Mouse (Mus musculus) cerebral cortex, adult 2 months (tissue): Measurements from ENCODE around the gene Pbx3.

Experiments
- WGBS: fragments of 180-500 bp; shearing (Covaris S2); methylation state at CpG from one replicate; pipeline ENCODE4 v1.1.7; 2018; 5-methylcytosine and 5-hydroxymethylcytosine counted together

Gene Pbx3

DNA sequence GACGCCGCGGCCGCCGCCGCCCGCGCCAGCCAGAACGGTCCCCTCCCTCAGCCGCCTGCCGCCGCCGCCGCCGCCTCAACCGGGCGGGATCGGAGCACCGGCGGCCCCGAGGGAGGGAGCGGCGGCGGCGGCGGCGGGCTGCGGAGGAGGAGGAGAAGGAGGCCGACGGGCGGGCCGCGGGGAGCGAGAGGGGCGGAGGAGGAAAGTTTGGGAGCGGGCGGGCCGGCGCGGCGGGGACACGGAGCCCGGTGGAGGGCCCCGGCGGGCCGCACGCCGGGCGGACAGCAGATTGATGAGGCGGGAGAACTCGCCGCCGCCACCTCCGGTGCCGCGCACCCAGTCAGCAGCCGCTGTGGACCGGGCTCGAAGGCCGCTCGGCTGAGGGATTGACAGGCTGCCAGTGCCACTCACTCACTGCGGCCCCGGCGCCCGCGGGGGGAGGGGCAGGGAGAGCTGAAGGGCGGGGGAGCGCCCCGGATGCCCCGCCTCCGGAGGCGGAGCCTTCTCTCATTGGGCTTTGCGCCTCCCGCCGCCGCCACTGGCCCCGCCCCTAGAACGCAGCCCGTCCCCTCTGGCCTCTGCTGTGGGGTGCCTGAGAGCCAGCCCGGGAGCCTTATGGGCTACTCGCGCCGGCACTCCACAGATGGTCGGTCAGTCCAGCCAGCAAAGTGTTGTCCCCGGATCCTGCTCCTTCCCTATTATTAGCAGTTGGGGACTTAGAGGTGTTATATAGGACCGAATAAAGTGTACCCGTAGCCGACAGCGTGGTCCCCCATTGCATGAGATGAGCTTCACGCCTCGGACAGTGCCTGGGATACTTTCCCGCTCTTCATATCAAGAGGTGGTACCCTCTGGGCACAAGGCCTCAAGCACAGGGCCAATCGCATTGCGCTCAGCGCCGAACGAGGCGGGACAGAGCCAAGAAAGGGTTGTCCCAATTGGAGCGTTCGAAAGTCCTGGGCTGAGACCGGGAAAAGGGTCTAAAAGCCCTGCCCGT lies at the start of gene Pbx3:
Gene Pbx3 (minus strand): TSS at position 838 of the 997 bp plus-strand sequence.
- 1% methylated on average over 92 of the region's 102 CpGs for WGBS

DNA sequence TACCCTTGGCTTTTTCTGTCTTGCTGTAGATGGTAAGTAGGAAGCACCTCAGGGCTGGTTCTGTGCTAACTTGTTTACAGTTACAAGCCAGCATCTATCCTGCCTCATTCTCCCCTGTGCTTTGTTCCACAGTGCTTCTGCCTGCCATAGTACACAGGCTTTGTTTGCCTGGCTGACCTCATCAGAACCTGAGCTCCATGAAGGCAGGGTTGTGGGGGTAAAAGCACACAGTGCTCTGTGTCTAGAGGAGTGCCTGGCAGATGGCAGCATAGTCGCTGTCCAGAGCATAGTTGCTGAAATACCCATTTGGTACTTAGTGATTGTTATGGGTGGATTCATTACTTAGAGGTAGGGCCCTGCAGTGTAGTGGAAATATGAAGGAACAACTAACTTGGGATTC lies 47.3 kb upstream of the Pbx3 start:
- 59% methylated on average over 1 of the region's 1 CpGs for WGBS

DNA sequence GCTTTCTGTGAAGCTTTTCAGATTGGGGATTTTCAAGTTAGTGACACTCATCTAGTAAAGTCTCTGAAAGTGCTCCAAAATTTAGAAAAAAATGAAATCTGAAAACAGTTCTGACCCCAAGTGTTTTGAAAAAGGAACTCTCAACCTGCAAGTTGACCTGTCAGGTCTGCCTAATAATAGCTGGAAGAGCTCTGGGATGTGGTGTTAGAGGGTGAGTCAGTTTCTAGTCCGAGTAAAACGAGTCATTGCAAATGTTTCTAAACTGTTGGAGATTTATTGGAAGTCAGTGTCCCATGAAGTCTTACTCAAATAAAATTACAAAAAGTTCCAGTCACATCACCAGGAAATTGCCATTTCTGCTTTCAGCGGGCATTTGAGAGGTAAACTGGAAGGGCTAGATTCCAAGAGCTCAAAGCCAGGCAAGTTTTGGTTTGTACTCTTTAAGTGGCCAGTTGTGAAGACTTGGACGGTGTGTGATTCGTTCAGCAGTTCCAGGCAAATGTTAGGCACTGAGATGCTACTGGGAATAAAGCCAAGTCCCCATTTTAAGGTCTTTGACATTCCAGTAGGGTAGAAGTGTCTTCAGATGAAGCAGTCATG lies 36.9 kb upstream of the Pbx3 start:
- WGBS = 57% methylated on average over 5 of the region's 5 CpGs

DNA sequence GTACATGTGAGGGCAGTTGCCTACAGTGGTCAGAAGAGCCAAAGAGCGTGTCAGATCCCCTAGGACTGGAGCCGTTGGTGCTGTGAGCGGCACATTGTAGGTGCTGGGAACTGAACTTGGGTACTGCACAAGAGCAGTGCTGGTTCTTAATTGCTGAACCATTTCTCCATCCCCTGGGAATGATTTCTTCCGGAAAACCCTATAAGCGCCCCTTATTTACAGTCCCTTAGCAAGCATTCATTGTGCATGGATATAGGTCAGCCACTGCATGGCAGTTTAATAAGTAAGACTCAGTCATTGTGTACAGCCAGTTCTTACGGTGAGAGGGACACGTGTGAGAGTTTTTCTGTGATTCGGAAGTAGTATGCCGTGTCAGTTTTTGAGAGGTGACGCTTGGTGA lies 35.4 kb upstream of the Pbx3 start:
- WGBS = 75% methylated on average over 10 of the region's 10 CpGs

DNA sequence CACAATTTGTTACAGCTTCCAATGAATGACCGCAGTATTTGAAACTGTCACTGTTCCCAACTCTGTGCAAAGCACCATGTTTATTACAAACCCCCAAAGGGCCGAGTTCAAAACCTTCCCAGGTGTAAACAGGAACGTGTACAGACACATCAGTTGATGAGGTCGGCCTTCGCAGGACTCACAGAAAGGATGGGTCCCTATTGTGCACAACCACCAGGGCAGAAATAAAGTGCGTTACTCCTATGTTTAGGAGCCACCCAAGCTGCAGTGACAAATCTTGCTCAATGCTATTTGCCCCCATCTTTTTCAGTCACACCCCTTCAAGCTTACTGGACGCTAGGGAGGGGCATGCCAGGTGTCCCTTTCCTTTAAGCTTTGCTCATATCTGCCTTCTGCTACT lies 34.7 kb upstream of the Pbx3 start:
- 28% methylated on average over 7 of the region's 7 CpGs for WGBS

DNA sequence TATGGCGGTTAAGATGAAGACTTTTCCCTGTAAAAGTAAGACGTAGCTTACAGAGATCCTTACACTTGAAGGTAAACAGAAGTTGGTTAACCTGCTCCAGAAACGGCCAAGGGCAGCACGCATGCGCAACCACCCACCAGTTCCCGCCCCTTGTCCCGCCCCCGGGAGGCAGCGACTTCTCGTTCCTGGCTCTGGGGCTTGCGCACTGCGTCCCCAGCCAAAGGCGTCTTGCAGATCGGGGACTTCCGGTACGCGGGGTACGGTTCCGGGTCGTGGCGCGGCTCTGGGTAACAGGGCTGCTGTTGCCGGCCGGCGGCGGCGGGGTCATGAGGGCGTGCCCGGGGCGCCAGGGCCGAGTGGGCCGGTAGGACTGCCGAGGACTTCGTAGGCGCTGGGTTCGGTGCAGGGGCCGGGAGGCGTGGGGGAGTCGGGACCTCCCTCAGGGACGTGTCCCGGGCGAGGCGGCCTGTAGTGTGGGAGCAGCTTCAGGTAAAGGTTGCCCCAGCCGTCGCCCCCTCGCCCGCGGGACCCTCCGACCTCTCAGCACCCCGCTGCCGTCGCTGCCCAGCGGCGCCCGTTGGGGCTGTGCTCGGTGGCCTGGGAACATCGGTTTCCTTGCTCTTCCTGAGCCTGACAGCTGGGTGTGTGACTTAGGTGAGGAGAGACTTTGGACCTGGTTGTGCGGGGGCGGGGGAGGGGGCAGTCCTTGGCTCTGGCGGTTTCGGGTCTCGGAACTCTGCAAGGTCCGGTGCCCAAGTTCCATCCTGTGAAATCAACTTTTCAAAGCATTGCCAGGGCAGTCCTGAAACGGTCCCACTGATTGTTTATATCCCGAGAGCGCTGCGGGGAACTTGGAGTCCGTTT lies 33.9 kb upstream of the Pbx3 start, which contains the start of gene Mapkap1:
Gene Mapkap1 (plus strand): TSS at position 171 of the 864 bp plus-strand sequence.
- under 1% methylated on average over 68 of the region's 68 CpGs for WGBS

DNA sequence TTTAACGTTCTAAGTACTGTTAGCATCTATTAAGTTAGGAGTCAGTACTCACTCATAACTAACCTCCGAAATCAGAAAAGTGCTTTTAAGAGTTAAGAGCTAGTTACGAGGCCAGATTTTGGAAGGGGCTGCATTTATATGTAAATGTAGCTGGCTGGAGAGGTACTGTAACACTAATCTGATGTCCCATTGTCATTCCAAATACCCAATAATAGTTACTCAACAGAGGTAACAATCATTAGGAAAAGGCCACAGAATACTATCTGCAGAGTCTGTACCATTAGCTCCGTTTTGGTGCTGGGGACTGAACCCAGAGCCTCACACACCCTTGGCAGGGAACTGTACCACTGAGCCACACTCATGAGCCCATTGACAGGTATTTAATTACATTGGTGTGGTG lies 26.6 kb upstream of the Pbx3 start:
- 62% methylated on average over 4 of the region's 4 CpGs for WGBS

DNA sequence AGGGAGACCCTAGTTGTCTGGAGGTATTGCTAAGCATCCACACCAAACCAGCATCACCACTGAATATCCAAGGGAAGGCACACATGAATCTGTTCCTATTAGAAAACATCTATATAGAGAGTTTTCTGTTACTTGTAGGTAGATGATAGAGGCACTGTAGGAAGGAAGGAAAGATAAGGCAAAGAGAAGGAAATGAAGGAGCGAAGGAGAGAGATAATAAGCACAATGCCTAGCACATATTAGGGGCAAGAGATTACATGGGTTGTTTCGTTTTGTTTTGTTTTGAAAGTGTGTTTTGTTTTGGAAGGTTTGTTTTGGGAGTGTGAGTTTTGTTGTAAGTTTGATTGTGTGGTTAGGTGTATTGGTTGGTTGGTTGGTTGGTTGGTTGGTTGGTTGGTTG lies 6.0 kb upstream of the Pbx3 start:
- WGBS = 99% methylated on average over 2 of the region's 2 CpGs

DNA sequence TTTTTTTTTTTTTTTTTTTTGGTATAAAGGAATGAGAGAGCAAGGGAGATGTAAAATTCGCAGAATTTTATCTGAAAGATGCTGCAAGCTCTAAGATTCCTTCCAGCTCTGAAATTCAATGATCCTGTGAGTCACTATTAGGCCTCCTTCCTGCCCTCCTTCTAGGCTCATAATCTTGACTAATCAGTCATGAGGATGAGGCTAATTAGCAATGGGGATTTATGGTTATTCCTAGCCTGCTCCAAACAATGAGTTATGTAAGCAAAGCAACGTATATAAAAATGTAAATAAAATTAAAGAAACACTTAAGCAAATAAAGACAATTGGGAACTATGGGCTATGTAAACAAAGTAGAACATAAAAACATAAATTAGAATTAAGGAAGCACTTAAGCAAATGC lies 1.4 kb upstream of the Pbx3 start:
- 78% methylated on average over 2 of the region's 2 CpGs for WGBS

DNA sequence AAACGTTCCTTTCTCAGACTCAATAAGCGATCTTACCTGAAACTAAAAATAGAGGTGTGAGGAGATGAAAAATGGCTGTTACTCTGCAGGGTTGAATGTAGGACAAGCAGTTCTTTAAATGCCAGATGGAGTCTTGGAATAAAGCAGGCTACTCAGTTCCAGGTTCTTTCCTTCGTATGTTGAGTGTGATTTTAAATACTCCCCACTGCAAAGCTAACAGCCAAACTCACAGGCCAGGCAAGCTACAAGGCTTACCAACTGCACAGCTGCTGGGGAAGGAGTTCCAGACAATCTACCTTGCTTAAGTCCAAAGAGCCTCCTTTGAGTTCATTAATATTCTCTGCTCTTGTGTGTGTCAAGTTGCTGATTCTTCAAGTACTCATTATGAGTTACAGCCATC lies 944 bp upstream of the Pbx3 start:
- 38% methylated on average over 3 of the region's 3 CpGs for WGBS

DNA sequence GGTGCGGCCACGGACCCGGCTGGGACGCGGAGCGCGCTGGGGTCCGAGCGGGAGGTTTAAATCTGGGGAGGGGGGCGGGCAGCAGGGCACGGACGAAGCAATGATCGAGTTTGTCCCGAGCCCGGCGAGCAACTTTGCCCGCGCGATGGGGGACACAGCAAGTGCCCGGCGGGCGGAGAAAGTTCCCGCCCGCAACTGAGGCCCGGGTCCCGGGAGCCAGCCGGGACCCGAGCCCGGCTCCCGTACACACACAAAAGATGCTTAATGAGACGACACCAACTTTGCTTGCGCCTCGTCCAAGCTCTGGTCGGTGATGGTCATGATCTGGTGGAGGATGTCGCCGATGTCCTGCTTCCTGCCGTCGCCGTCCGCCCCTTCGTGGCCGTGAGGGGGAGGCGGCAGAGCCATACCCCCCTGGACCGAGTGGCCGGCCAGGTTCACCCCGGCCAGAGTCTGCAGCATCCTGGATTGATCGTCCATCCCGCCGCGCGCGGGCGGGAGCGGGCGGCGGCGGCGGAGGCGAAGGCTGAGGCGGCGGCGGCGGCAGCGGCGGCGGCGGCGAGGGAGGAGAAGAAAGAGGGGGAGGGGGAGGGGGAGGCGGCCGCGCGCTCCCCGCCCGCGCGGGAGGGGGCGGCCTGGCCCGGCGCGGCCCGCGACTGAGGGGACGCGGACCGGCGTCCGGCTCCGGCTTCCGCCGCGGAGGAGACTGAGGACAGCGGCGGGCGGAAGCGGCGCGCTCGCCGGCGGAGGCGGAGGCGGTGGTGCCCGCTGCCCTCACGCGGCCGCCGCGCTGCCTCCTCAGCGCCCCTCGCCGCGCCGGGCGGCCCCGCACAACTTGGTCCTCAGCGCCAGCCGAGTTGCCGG lies 1.3 kb downstream of the Pbx3 start:
- WGBS = under 1% methylated on average over 99 of the region's 118 CpGs

DNA sequence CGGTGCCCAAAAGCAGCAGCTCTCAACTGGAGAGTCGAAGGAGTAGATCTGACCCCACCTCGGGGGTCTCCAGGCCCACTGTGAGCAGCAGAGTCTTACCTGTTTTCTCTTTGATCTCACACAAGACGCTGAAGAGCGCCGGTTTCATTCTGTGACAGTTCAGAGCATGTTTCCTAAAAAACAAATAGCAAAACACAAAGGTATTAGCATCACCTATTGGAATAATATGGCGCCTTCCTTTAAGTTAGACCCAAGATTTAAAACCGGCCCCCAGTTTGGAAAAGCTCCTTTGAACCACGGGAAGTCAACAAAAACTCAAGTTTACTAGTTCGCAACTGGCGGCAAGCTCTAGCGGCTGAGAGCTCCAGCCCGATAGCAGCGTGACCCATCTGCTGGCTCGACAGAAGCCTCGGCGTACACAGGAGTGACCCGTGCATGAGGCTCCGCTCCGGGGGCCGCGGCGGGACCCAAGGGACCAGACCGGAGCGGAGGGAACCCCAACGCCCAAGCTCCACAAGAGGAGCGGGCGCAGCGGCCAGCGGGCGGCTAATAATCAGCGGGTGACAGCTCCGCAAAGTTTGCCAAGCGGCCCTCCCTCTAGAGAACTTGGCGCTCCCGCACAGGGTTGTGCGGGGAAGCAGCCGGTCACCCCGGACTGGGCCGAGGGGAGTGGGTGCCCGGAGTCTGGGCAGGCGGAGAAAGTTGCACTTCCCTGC lies 2.1 kb downstream of the Pbx3 start:
- WGBS = 5% methylated on average over 42 of the region's 42 CpGs

DNA sequence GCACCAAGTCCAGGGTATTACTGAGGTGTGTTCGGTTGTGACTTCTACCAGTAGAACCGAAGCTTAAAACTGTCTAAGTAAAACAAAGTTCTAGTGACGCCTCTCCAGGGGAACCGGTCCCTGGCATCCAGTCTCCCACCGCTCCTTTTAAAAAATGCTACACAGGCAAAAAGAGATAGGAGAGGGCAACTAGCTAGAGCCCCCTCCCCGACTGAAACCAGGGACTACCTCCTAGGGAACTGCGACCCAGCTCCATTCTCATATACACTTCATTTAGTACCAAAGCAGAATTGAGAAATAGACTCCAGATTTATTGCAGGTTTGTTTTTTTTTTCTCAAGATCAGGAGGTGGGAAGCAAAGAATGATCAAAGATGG lies 2.6 kb downstream of the Pbx3 start:
- 52% methylated on average over 7 of the region's 7 CpGs for WGBS

DNA sequence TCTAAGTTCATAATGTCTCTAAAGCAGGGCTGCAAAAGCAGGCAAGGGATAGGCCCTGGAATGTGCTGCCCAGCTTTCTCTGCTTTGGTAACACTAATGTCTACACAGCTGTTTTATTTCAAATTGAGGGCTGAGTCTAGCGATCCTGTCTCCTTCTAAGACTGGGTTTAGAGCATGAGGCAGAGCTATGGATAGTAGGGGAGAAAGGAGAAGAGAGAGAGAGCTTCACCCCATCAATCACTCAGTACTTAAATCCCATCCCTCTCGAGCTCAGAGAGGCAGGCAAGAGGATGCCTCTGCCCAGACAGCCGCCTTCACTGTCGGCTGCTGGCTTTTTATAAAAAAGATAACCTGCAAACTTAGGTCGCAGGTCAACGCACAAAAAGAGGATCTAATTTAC lies 4.5 kb downstream of the Pbx3 start:
- WGBS = 84% methylated on average over 6 of the region's 6 CpGs

DNA sequence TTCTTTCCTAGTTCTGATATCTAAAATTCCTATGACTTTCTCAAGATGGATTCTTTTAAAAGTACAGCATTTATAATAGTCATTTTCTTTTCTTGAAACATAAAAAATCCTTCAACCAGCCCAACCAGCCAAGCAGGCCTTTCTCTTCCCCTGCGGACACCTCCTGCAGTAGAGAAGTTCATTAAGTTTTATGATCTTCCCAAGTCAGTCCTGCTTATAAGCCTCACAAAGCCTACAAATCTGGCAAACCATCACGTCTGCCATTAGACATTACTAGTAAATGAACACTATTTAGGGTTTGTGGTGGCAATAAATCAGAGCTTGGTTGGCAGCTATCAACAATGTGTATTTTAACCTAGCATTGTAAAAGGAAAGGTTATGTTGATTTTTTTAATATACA lies 5.9 kb downstream of the Pbx3 start:
- 91% methylated on average over 2 of the region's 2 CpGs for WGBS

DNA sequence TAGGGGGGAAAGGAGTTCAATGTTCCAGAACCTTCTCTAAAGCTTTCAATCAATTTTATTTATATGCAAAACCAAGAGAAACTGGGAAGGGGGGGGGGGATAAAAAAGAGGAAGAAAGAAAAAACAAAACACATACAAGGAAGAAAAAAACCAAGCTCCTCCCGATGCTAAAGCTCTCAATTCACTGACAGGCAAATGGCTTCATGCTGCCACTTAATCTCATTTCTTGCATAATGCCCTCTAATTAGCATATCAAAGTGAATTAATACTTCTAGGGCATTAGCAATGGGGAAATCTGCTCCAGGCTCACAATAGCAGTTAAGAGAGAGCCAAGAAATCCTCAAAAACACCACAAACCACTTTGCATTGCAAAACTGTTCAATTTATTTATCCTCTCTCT lies 9.3 kb downstream of the Pbx3 start:
- 39% methylated on average over 1 of the region's 1 CpGs for WGBS

DNA sequence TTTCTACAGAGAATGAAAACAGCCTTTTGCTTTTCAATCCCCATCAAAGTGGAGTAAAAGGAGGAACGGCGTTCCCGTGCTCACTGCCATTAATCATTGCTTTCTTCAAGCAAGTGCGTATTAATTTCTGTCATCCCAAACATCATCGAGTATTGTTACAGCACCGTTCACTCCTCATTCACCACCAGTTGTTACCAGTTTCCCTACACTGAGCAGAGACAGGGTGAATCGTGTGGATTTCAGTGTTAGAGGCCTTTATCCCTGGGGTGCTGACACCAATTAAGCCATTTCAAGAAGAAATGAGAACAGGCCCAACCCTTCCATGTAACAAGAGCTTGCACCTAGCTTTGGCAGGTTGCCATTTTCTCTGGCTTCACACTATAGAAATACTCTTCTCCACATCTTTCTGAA lies 17.1 kb downstream of the Pbx3 start:
- whole genome bisulfite sequencing = 81% methylated on average over 7 of the region's 7 CpGs

DNA sequence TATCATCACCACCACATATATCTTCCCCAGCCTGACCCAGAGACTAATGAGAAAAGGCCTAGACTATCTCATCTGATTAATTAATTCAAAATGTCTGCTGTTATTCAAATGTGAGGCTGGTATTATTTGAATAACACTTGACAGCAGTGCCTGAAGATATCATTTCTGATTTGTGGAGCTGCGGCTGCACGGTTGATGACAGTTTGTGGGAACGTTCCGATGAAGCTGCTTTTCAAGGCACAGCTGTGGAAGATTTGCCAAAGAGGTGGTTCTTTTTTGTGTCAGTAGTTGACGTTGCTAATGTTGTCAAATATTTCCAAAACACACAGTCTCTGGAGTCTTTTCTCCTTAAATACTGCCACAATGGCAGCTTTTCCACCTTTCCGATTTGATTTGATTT lies 25.8 kb downstream of the Pbx3 start:
- 83% methylated on average over 6 of the region's 6 CpGs for WGBS

DNA sequence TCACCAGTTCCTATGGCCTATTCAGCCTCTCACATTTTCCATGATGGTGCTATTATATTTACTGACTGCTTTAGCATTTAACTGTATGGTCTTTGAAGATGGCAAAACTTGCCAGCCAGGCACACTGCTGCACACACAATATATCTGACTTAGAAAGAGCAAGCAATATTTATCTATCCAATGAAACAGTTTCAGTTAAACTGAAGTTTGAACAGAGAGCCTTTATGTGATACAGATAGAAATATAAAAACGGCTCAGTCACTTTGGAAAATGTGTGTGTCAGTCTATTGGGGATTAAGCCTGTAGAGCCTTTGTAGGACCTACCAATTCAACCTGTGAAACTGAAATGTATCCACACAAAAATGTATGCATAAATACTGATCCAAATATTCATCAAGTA lies 74.3 kb downstream of the Pbx3 start:
- 79% methylated on average over 1 of the region's 1 CpGs for WGBS

DNA sequence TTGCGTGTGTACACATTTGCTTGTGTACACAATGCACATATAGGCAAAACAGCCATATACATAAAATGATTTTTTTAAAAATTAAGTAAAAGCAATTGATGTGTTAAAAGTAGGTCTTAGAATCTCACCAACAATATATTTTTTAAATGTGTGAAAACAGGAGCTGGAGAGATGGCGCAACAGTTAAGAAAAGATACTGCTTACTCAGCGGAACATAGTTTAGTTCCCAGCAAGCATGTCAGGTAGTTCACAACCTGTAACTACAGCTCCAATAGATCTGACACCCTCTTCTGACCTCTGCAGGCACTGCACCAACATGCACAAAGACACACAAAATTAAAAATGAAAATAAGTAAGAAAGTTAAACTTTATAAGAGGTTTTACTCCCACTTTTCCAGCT lies 74.7 kb downstream of the Pbx3 start:
- WGBS = 95% methylated on average over 3 of the region's 3 CpGs

DNA sequence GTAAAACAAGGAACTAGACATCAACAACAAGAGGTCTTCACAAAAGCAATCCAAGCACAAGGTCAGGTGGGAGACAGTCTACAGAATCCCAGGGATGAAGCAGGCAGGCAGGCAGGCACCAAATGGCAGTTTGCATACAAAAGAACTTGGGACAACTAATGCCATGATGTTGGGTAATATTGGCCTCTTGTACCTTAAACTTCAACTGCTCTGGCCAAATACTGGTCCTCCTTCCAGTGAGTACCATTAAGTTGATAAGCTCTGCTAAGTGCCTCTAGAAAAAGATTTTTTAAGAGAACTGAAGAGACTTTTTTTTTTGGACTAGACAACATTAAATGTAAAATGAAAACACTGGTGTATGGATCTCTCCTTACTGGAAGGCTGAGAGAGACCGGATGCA lies 83.2 kb downstream of the Pbx3 start:
- 96% methylated on average over 1 of the region's 1 CpGs for WGBS
